Mouse (Mus musculus) bone marrow macrophage, adult 2 months (primary cell): Measurements from ENCODE around the gene Mfap3. TPM values are rescaled to one million over a fixed set of nuclear protein-coding genes. Genes with fewer than 3 reads are reported as not detected.

Experiments used
- H3K27ac ChIP-seq: 2 replicates; pipeline ENCODE4 v1.5.1; 2012; ENCODE audit warnings: low read depth, low read length; ENCODE audit not compliant: insufficient read depth
- H3K4me1 ChIP-seq: 2 replicates; pipeline ENCODE4 v1.6.1; 2012; ENCODE audit warnings: low read length; ENCODE audit not compliant: control insufficient read depth, insufficient read depth
- H3K4me3 ChIP-seq: 2 replicates; pipeline ENCODE4 v1.5.1; 2012; ENCODE audit warnings: mild to moderate bottlenecking, low read length, moderate library complexity; ENCODE audit not compliant: insufficient read depth
- CTCF ChIP-seq: IDR thresholded peaks from 2 replicates; pipeline ENCODE4 v1.5.1; 2012; ENCODE audit warnings: low read depth, mild to moderate bottlenecking, low read length, moderate library complexity
- POLR2A ChIP-seq: IDR thresholded peaks from 2 replicates; pipeline ENCODE4 v1.6.1; 2012; ENCODE audit warnings: mild to moderate bottlenecking, low read depth, low read length, borderline replicate concordance
- polyA plus RNA-seq: library from polyadenylated mRNA; stranded (reverse); fragments of >200 nt; gene quantifications from 2 replicates; pipeline ENCODE4 v1.2.4, GENCODE M21; 2012; ENCODE audit not compliant: missing spikeins, insufficient read depth, insufficient read length

Gene Mfap3
- polyA plus RNA-seq, 1 experiment = 57.1 TPM

DNA sequence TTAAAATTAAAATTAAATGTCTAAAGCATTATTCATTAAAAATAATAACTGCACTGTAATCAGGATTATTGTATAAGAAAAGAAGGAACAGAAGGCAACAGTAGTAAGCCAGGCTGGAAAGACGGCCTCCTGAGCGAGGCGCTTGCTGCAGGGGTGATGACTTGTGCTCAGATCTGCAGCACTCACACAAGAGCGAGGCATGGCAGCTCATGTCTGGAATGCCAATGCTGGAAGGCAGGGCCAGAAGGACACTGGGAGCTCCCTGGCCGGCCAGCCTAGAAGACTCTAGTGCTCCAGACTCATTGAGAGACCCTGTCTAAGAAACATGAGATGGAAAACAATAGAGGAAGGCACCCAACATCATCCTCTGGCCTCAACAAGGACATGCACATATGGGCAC, 15.3 kb upstream of the Mfap3 start:
- no peaks in the 10 kb centered on the region for H3K4me1 ChIP-seq
- H3K4me3 ChIP-seq = no peak overlapping the region
- TF ChIP-seq CTCF (no peak), POLR2A (no peak)

DNA sequence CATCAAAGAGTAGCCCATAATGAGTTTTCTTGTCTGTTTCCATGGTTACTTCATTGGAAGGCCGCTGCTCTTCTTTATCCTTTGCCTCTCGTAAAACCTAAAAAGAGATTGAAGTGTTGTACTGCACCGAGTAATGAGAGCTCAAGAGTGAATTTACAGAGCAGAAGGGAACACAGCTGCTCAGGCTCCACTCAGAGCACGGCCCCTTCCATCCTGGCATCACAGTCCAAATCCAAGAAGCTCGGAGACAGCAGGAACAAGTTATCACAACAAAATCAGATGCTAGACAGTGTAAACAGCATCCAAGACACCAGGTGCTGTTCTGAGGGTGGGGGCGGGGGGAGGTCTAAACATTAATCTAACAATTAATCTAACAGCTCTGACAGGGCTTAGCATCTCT, 11.6 kb upstream of the Mfap3 start:
- Histone ChIP-seq H3K4me3 (no peak overlapping the region), H3K4me1 (no peaks in the 10 kb centered on the region), H3K27ac (no peak overlapping the region)
- TF ChIP-seq CTCF (no peak), POLR2A (no peak)

More for the DNA sequence above, 15.3 kb upstream of the Mfap3 start:
- no peak overlapping the region for H3K27ac ChIP-seq

DNA sequence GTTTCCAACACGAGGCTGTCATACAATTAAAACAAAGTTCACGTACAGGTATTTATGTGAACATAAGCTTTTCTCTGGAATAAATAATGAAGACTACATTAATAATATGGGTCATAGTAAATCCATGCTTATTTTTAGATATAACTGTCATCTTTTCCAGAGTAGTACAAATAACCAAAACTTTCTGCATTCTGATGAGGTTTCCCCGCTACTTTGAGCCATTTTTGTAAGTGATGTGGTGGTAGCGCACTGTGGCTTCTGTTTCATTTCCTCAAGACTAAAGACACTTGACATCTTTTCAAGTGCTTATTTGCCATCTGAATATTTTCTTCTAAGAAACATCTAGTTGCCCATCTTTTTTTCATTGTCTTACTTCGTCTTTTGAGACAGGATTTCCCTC, 3.2 kb upstream of the Mfap3 start:
- no peak for TF ChIP-seq POLR2A
- no peak for TF ChIP-seq CTCF
- H3K4me1 ChIP-seq = peaks cover 12% of the 10 kb centered on the region
- H3K27ac ChIP-seq = no peak overlapping the region
- H3K4me3 ChIP-seq = no peak overlapping the region

DNA sequence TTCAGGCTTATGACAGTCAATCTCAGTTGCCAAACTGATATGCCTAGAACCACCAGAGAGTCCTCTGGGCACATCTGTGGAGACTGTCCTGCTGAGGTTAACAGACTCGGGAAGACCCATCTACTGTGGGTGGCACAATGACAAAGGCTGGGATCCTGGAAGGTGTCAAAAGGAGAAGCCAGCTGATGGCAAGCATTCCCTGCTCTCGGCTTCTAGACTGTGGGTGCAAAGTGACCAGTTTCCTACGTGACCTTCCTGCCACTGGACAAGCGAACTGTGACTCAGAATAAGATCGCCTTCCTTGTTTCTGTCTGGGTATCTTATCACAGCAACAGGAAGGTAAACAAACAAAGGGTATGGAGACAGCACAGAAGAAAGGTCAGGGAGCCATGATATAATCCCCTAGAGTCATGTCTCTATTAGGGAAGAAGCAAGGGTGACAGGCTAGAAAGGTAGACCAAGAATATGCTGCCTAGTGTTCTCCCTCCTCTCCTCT, 1.5 kb upstream of the Mfap3 start:
- TF ChIP-seq CTCF = no peak
- no peak for TF ChIP-seq POLR2A

DNA sequence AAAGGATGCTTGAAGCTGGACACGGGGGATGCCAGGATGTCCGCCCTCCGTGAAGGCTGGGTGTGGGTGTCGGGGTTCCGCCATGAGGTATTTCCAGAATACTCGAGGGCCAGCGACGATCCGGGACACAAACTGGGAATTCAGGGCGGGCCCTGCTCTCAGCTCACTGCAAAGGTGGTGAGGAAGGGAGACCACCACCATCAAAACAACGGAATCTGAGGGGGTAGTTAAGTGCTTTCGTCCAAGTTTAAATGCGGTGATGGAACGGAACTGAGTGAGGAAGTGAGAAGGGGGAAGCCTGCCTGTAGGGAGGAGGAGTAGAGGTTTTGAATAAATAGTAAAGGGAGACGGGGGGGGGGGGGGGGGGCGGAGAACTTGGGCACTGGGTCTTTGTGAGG, 286 bp downstream of the Mfap3 start:
- peak overlapping the region; percentile 99 for H3K4me3 ChIP-seq
- peak overlapping the region; percentile 81 for H3K27ac ChIP-seq
- TF ChIP-seq CTCF (no peak), POLR2A (no peak)
- peaks cover 16% of the 10 kb centered on the region for H3K4me1 ChIP-seq

More for the DNA sequence above, 1.5 kb upstream of the Mfap3 start:
- H3K4me3 ChIP-seq = no peak overlapping the region; the same call in 1 of the 2 replicates
- H3K27ac ChIP-seq = no peak overlapping the region
- peaks cover 13% of the 10 kb centered on the region for H3K4me1 ChIP-seq

DNA sequence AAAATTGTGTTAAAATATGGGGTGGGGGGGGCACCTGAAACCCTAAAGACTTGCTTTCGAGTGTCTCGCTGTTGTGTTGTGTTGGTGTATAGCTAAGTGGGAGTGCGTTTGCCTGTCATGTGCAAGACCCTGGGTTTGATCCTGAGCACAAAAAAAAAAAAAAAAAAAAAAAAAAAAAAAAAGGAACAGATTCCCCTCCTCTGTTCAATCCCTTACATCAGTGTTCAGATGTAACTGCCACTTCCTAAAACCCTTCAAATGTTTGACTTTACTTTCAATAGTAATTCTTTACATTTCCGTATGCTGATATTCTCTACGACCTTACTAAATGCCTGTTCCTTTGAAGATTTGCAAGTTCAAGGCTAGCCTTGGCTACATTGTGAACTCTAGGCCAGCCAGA, 840 bp downstream of the Mfap3 start:
- H3K27ac ChIP-seq = peak overlapping the region; percentile 72
- peaks cover 22% of the 10 kb centered on the region for H3K4me1 ChIP-seq
- peak overlapping the region; percentile 99 for H3K4me3 ChIP-seq
- TF ChIP-seq POLR2A (no peak), CTCF (no peak)

DNA sequence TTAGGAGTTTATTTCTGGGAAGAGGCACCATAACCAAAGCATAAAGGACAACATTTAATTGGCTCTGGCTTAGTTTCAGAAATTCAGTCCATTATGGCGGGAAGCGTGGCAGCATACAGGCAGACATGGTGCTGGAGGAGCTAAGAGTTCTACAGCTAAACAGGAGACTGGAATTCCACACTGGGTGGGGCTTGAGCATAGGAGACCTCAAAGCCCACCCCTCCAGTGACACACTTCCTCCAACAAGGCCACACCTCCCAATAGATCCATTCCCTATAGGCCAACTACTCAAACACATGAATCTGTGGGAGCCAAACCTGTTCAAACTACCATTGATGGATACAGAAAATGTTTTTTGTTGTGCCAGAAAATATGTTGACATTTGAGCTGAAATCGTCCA, 2.7 kb downstream of the Mfap3 start:
- Histone ChIP-seq H3K4me1 (peaks cover 33% of the 10 kb centered on the region), H3K4me3 (no peak overlapping the region), H3K27ac (no peak overlapping the region)
- TF ChIP-seq POLR2A (no peak), CTCF (no peak)

DNA sequence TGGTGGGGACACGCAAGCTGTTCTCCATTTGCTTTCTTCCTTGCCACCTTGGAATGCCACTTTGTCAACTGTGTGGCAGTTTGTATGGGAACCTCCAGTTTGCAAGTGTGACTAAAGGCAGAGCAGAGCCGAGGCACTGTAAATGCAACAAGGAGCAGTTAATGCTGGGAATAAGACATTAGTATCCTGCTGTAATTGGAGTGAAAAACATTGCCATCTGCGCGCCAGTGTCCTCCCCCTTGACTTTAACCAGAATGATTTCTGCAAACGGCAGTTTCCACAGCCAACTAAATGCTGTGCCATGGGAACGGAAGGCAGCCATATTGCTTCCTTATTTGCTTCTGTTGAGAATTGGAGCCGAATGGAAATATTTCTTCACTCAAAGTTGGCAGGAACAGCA, 3.6 kb downstream of the Mfap3 start:
- no peak overlapping the region for H3K27ac ChIP-seq
- no peak overlapping the region for H3K4me3 ChIP-seq
- peaks cover 31% of the 10 kb centered on the region for H3K4me1 ChIP-seq
- TF ChIP-seq POLR2A = no peak
- TF ChIP-seq CTCF = no peak

DNA sequence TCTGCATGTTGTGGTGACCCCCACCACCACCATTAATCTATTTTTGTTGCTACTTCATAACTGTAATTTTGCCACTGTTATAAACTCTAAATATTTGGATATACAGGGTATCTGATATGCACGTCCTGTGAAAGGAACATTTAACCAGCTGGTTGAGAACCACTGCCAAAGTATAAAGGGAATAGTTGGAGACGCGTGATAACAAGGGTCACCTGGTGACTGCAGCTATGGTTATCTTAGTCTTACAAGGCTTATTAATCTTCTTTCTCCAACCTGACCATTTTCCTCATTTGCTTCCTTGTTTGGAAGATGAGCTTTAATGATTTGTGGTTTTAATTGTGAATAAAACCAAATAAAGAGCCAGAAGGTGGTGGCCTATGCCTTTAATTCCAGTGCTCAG, 5.0 kb downstream of the Mfap3 start:
- H3K27ac ChIP-seq = no peak overlapping the region

DNA sequence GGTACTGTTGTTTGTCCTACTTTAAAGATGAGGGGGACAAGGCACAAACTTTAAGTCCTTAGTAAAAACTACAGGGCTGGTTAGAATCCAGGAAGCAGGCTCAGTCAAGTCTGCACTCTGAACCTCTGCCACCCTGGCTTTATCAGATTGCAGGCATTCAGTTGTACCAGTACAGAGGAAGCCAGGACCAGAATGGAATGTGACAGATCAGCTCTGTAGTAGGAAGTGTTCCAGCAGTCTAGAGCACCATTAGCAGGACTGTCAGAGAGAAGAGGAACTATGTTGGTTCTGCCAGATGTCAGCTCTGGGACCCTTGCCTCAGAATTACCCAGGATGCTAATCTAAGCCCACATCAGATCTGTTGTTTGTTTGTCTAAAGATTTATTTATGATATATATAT, 6.1 kb downstream of the Mfap3 start:
- peaks cover 26% of the 10 kb centered on the region for H3K4me1 ChIP-seq
- H3K27ac ChIP-seq = 0 out of 2 replicates have a peak overlapping the region, but pooled peaks have one; percentile 5
- no peak for TF ChIP-seq CTCF
- no peak for TF ChIP-seq POLR2A
- no peak overlapping the region for H3K4me3 ChIP-seq

More for the DNA sequence above, 5.0 kb downstream of the Mfap3 start:
- no peak for TF ChIP-seq POLR2A
- no peak for TF ChIP-seq CTCF
- Histone ChIP-seq H3K4me3 (no peak overlapping the region), H3K4me1 (peaks cover 26% of the 10 kb centered on the region)

DNA sequence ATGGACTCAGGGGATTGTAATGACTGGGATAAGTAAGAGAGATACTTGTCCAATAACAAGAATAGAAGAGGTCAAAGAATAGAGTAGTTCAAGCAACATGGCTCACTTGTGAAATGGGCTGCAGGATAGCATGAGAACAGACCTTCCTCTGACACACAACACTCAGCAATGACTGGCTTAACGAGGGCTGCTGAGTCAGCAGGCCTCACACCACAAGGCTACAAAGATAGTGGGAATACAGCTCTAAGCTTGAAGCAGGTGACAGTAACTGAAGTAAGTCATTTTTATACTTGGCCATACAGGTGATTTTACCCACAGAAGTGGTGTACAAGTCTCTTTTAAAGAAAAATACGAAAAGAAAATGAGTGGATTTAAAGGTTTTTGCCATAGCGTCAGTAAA, 7.4 kb downstream of the Mfap3 start:
- Histone ChIP-seq H3K4me1 (peaks cover 21% of the 10 kb centered on the region), H3K4me3 (no peak overlapping the region), H3K27ac (no peak overlapping the region)
- TF ChIP-seq CTCF = no peak
- TF ChIP-seq POLR2A = no peak
